Mouse (Mus musculus): ENCODE measurements around the gene Gm21028. TPM values are rescaled to one million over a fixed set of nuclear protein-coding genes. Genes with fewer than 3 reads are reported as not detected.

Gm21028 gene
- not detected in 2 replicates for polyA plus RNA-seq (2021; fragmentation: Nextera tagmentation)
- long read RNA-seq, experiment 1 = 0 reads
- long read RNA-seq, experiment 2 = 0 reads

DNA sequence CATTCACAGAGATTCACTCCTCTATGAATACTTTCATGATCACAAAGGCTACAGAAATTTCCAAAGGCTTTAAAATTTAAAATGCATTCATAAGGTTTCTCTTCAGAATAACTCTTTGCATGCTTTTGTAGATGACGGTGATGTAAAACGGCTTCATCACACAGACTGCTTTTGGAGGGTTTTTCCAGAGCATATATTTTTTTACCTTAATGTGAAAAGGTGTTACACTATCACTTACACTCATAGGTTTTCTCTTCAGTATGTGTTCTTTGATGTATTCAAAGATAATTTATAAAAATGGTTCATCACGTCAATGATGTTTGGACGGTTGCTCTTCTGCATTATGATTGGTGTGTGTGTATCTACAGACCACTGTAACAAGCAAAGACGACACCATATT, at the start of gene Gm21028:
Gene Gm21028, minus strand, starts transcription at position 101 of the 400 bp plus-strand sequence.

GRCm38 (mm10) chr7:42592413-42592812, 14.0 kb upstream of the Gm21028 start, which contains the start of gene Zfp977:
Zfp977 (minus strand) TSS chr7:42592547.

Small RNAs within 50 kb of the gene (microRNA-seq; reads per million reads assigned to microRNA genes)
- gene Gm24938 = not detected

Other genes with a start within 250 kb of the Gm21028 start
- gene 4933421I07Rik, start 130.5 kb downstream of the Gm21028 start, polyA plus RNA-seq (2021; fragmentation: Nextera tagmentation) = not detected in 2 replicates
- 5.4 and 6.3 TPM in 2 replicates for gene Zfp141, start 72.8 kb downstream of the Gm21028 start, polyA plus RNA-seq (2021; fragmentation: Nextera tagmentation)
- 0.63 and 0.94 TPM in 2 replicates for gene Zfp977, start 14.0 kb upstream of the Gm21028 start, polyA plus RNA-seq (2021; fragmentation: Nextera tagmentation)
- gene Zfp976, start 64.0 kb upstream of the Gm21028 start, polyA plus RNA-seq (2021; fragmentation: Nextera tagmentation) = 0.63 and 0.70 TPM in 2 replicates
- gene Zfp975, start 114.2 kb upstream of the Gm21028 start, polyA plus RNA-seq (2021; fragmentation: Nextera tagmentation) = 2.5 and 2.7 TPM in 2 replicates
- gene Gm17067, start 148.4 kb upstream of the Gm21028 start, polyA plus RNA-seq (2021; fragmentation: Nextera tagmentation) = not detected in 2 replicates
- gene Vmn2r62, start 214.9 kb upstream of the Gm21028 start, polyA plus RNA-seq (2021; fragmentation: Nextera tagmentation) = not detected in 2 replicates